Mouse (Mus musculus) kidney, adult 8-10 months (tissue): ENCODE measurements at regions not wholly inside any gene's neighbourhood (a gene's known extent, or its start where the extent isn't known, plus 50 kb on each side); places are given as distances from the start of the nearest gene placed in this dataset.

Experiments
- DNase-seq, 2 experiments: peaks; one replicate each; pipeline ENCODE4 v3.0.0; 2022

GRCm38 (mm10) chr13:112075847-112076479 is 212.3 kb upstream of the Ankrd55 start:
- DNase-seq: peak; percentile 54 to 67

DNA sequence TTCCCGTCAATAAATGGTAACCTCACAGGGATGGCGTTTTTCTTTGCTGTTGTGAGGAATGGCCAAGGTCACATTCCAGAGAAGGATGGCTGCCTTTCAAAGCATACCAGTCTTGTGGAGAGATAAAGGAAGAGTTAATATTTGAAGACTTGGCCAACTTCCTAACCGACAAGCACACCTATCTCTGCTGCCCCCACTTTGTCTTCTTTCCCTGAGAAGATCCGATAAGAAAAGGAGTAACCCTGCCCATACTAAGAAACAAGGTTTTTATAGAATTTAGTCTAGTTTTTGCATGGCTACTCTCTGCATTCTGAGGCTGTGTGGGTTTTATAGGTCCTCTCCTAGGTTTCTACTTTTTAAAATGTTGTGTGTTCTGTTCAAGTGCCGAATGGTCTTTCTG is 210.2 kb upstream of the Ankrd55 start:
- DNase-seq: no peak

GRCm38 (mm10) chr13:112081935-112082334 is 206.3 kb upstream of the Ankrd55 start:
- no peak for DNase-seq

- DNase-seq: peak in 1 of 2 experiments; percentile 49
Observed at GRCm38 (mm10) chr13:112084484-112085278, 203.6 kb upstream of the Ankrd55 start.

GRCm38 (mm10) chr13:112088312-112088771 is 199.9 kb upstream of the Ankrd55 start:
- DNase-seq: peak in 1 of 2 experiments; percentile 35

DNA sequence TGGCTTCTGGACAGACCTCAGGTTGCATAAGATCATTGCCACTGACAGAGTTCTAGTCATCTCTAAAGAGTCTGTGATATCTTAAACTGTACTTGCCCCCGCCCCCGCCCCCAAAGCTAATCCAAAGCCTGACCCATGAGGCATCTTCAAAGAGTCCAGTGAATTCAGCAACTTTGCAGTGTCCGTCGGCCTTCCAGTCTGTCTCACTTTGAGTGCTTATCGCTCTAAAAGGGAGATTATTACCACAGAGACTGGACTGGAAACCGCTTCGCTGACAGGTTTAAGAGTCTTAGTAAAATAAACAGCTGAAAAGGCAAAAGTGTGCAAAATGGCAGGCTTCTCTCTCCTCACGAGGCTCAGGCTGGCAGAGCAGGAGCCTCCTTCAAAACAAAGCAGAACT is 197.5 kb upstream of the Ankrd55 start:
- DNase-seq: no peak

DNA sequence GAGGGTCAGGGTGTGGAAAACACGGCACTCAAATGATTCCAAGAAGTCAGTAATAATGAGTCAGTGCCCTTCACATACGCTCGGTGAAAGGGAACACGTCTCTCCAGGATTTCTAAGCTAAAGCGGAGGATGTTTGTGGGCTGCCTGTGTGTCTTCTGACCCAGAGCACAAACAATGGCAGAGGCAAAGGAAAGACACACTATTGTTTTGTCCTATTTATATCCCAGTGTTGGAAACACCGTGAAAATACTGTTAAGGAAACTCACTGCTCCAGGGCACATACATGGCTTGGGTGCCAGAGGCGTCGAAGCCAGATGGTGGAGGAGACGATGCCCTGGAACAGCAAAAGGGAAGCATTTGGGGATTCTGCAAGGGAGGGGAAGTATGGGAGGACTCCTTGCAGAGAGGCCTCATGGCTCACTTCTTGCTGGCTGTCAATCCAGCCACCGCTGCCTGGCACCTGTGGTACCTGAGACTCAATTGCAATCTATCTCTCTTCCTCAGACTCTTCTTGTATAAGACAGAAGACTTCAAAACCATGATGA is 192.6 kb upstream of the Ankrd55 start:
- no peak for DNase-seq

DNA sequence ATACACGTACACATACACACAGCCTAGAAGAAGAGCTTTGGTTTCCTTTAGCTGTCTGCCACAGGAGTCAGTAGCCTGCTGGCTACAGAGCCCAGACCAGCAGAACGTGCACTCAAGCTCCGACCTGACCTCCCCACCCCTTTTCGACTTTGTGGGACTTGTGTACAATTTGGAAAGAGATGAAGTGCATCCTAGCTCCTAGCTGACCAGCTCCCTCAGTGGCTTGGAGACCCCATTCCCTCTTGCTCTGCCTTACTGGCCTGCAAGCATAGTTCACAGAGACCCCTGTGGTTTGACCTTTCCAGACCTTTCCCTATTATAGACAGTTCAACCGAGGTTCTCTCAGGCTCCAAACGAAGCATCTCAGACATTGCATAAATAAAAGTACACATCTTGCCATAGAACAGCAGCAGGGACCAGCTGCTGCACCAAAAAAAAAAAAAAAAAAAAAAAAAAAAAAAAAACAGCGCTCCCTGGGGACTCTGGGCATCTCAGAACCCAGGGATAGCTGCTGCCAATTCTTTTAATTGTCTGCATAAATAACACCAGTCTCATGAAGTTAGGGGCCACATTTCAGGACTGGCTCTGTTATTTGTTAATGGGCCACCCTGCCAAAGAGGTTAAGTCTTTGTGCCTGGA is 188.2 kb upstream of the Ankrd55 start:
- no peak for DNase-seq

DNA sequence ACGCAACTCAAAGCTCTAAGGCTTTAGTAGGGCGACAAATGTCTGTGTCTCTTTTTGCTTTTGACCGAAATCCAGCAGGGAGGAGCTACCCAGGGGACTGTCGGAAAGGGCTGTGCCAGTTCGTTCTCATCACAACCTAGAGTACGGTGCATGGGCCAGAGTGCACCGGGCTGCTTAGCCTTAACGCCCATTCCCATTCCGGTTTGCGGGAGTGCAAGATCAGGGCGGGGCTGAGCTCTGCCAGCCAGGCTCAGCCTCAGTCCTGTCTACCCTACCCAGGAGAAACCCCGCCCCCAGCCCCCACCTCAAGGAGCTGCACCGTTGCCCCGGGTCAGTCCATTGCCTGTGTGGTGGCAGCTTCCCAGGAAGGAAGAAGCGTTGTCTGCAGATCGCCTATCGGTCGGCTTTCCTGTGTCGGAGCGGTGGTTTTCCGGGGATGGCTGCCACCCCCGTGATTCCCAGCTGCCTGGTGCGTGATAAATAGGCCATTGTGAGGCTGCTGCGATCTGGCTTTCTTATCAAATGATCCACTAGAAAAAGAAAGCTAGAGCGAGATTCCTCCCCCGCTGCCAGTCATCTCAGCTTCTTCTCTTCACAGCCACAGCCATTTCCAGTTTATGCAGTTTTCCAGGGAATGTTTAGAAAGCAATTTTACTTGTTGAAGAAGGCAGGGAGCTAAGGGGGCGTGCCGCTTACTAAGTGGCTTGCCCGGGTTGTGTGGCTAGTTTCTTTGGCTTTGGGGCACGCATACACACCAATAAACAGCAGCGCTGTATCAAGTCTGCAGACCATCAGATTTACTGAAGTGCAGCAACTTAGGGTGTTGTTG is 187.4 kb upstream of the Ankrd55 start:
- DNase-seq: peak; percentile 70 to 78

DNA sequence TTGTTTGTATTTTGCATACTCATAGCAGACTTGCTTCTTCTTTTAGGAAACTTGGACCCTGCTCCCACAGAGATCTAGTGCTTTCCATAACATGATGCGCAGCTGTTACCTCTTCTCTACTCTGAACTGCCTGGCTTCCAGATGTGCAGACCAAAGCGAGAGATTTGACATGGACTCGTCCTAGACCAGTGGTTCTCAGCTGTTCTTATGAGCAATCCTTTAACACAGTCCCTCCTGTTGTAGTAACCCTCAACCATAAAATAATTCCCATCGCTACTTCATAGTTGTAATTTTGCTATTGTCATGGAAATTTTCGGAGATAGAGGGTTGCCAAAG is 186.9 kb upstream of the Ankrd55 start:
- DNase-seq: no peak

DNA sequence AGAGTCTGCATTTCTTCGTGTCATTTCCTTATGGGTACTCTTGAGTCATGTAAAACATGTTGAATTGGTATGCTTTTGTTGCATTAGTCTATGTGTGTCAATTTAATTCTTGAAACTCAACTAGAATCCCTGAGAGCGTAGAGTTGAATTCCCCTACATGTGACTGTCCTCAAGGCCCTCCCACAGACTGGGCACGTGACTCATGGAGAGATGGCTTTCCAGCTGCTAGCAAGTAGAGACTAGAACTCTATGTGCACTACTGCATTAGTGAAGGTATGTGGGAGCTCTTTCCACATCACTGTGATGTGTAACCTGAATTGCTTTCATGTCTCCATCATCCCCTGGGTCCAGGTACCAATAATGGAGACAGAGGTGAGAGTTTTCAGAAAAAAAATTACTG is 182.3 kb upstream of the Ankrd55 start:
- no peak for DNase-seq

DNA sequence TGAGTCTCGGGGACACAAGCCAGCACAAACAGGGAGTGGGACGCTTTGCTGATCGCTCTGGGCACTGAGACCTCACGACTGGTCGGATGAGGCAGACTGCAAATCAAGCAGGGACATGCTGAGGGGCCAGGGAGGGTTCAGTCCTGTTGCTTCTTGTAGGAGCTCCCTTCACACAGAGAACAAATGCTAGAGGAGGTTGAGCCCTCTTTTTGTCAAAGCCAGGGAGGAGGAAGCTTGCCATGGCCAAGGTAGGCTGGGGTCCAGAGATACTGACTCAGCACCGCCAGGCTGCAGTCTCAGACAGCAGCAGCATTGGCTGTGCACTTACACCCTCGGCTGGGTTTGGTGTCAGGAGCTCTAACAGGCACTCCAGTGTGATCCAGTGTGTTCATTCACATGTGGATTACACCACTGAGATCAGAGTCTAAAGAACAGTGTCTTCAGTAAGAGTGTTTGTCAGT is 173.5 kb upstream of the Ankrd55 start:
- no peak for DNase-seq

- no peak for DNase-seq
Observed at GRCm38 (mm10) chr13:112116101-112116726, 172.0 kb upstream of the Ankrd55 start.

DNA sequence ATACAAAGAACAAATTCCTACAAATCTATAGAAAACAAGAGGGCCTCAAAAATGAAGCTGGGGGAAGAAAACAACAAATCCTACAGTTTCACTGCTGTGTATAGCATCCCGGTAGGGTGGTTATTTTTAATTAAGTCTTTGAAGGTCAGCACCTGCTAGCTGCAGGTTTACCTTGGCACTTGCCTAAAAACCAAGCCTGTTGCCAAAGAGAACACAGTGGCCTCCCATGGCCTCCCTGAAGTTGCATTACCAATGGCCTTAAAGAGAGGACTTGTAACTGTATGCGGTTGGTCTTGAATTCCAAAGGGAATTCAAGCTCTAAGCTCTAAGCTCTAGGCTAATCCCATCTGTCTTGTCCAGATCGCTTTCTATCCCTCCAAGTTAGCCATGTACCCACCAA is 169.7 kb upstream of the Ankrd55 start:
- DNase-seq: no peak

- peak; percentile 55 to 57 for DNase-seq
Observed at GRCm38 (mm10) chr13:112119611-112120041, 168.6 kb upstream of the Ankrd55 start.

GRCm38 (mm10) chr13:112120346-112120745 is 167.9 kb upstream of the Ankrd55 start:
- DNase-seq: no peak

DNA sequence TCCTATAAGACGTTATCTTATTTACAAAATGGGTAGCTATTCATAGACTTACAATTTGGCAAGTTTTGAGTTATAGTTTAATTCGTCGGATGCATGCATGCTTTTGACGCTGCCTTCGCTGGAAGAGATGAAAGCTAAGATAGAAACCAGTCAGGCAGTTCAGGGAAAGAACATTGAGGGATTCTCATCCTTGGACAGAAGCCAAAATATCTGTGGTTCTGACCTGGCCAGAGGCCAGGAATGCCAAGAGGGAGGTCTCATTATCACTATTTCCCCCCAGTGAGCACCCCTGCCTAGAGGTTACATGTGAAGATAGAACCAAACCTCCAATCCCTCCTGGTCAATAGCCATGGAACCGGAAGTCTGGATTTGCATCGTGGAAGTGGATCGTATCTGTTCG is 167.1 kb upstream of the Ankrd55 start:
- DNase-seq: no peak

GRCm38 (mm10) chr13:112122842-112123373 is 165.3 kb upstream of the Ankrd55 start:
- DNase-seq: no peak

DNA sequence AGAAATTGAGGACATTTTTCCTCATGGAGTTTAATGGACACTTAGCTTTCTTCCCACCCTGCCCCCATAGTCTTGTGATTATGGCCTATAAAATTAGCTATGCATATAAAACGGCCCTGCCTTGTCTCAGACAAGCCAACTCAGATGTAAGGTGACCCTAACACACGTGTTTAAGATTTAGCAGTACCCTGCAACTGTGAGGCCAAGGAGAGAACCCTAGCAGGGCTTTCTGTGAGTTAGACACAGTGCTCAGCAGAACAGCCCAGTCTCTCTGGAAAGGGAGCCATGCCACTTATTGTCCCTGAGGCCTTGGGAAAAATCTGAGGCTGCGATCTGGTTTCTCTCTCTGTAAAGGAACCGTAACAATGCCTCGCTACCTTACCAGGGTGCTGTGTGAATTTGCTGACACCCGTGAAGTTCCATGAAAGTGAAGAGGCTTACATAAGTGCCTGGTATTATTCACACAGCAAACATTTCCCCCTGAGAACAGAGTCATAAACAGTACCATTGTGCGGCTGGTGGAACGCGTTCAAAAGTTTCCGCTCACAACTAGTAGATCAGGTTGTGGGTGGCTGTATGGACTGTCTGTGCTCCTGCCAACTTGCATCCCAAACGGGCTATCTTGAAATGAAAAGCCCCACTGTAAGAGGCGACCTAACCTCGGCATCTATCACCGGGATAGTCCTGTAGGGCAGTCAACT is 162.3 kb upstream of the Ankrd55 start:
- no peak for DNase-seq

- no peak for DNase-seq
Observed at GRCm38 (mm10) chr13:112130220-112130619, 158.0 kb upstream of the Ankrd55 start.

- DNase-seq: no peak
Observed at GRCm38 (mm10) chr13:112130774-112131173, 157.5 kb upstream of the Ankrd55 start.
